Mouse (Mus musculus) frontal cortex, postnatal 10 days (tissue): ENCODE results near the gene Med13l.
"Not testable (repeated sequence)": the region's sequence is repeated elsewhere in the genome, so short reads cannot be mapped to it uniquely, and the experiment has no call there.

ENCODE experiments used
- DNase-seq, 2 experiments: peaks; one replicate each; pipeline ENCODE4 v3.0.0; 2022; ENCODE audit warnings: low spot score in 2 of 2, mixed read lengths in 1 of 2

Med13l gene

GRCm38 (mm10) chr5:118632346-118632745, 71.9 kb downstream of the Med13l start:
- no peak for DNase-seq

GRCm38 (mm10) chr5:118633106-118633505, 72.6 kb downstream of the Med13l start:
- no peak for DNase-seq

GRCm38 (mm10) chr5:118635476-118636187, 75.2 kb downstream of the Med13l start:
- no peak for DNase-seq

GRCm38 (mm10) chr5:118636399-118637369, 76.2 kb downstream of the Med13l start:
- DNase-seq, result no peak

GRCm38 (mm10) chr5:118637931-118638330, 77.5 kb downstream of the Med13l start:
- DNase-seq, result no peak

GRCm38 (mm10) chr5:118638534-118639109, 78.1 kb downstream of the Med13l start:
- DNase-seq, result no peak

GRCm38 (mm10) chr5:118639117-118639707, 78.7 kb downstream of the Med13l start:
- no peak for DNase-seq

- no peak for DNase-seq
Measured at GRCm38 (mm10) chr5:118644041-118644440, 83.6 kb downstream of the Med13l start.

- no peak for DNase-seq
Measured at GRCm38 (mm10) chr5:118644511-118644910, 84.0 kb downstream of the Med13l start.

- no peak for DNase-seq
Measured at GRCm38 (mm10) chr5:118645196-118645805, 84.8 kb downstream of the Med13l start.

- DNase-seq, result no peak
Measured at GRCm38 (mm10) chr5:118646897-118647296, 86.4 kb downstream of the Med13l start.

- DNase-seq, result no peak
Measured at GRCm38 (mm10) chr5:118647384-118647783, 86.9 kb downstream of the Med13l start.

GRCm38 (mm10) chr5:118649215-118650006, 88.9 kb downstream of the Med13l start:
- DNase-seq, result no peak

GRCm38 (mm10) chr5:118650007-118650548, 89.6 kb downstream of the Med13l start:
- DNase-seq, result no peak

GRCm38 (mm10) chr5:118650746-118651145, 90.3 kb downstream of the Med13l start:
- no peak for DNase-seq

- DNase-seq, result no peak
Measured at GRCm38 (mm10) chr5:118652611-118653010, 92.1 kb downstream of the Med13l start.

- not testable (repeated sequence) for DNase-seq
Measured at GRCm38 (mm10) chr5:118653119-118653518, 92.6 kb downstream of the Med13l start.

- no peak for DNase-seq
Measured at GRCm38 (mm10) chr5:118654599-118654998, 94.1 kb downstream of the Med13l start.

- no peak for DNase-seq
Measured at GRCm38 (mm10) chr5:118655025-118655424, 94.5 kb downstream of the Med13l start.

GRCm38 (mm10) chr5:118655428-118655827, 94.9 kb downstream of the Med13l start:
- DNase-seq, result no peak
